Mouse (Mus musculus): ENCODE data around the gene Slx4ip.

- TF ChIP-seq GATA1 (IDR thresholded peaks at IDR 0.05; ENCODE audit: borderline replicate concordance, low read length) (no peak), FLI1 (IDR thresholded peaks at IDR 0.05; ENCODE audit: low read length) (no peak)
These were observed 225.8 kb downstream of the Slx4ip start for GRCm38 (mm10) chr2:137116675-137117320.

Measured in megakaryocyte, embryonic 14.5 days (primary cell).